Mouse (Mus musculus): ENCODE measurements around the gene Necab2.

The Necab2 gene

GRCm38 (mm10) chr8:119428766-119429327 is 17.7 kb upstream of the Necab2 start:
- DNase-seq: no peak

DNA sequence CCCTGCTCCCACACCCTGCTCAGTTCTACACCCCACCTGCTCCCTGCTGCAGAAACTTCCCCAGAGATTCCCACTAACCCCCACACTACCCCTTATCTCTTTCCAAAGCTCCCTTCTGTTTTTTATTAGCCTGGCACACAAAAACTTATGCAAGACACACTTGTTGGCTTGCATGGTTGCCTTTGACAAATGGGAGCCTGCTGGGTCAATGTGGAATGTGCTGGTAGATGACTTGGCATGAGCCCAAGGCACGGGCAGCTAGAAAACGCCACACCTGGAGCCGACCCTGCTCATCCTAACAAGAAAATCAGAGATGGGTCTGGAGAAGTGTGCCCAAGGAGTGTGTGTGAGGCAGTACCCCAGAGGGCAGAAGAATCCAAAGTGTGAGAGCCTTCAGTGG is 17.0 kb upstream of the Necab2 start:
- DNase-seq: no peak

- DNase-seq: no peak
These were observed 16.3 kb upstream of the Necab2 start for GRCm38 (mm10) chr8:119430250-119430649.

GRCm38 (mm10) chr8:119430690-119431089 is 15.8 kb upstream of the Necab2 start:
- no peak for DNase-seq

DNA sequence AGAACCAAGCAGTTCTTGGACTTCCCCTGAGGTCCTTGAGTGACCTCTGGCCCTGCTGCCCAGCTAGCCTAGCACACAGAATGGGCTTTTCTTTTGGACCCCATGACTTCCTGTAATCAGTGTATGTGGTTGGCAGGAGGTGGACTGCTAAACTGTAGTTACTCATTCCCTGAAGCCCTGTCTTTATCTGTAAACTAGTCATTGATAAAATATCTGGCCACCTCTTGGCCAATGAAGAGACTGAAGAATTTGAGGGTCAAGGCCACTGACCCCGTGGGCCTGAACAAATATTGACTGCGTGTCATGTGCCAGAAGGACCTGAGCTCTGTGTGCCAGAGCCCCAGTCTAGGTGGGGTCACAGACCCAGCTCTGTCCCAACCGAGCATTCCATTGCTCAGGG is 14.1 kb upstream of the Necab2 start:
- DNase-seq: no peak

DNA sequence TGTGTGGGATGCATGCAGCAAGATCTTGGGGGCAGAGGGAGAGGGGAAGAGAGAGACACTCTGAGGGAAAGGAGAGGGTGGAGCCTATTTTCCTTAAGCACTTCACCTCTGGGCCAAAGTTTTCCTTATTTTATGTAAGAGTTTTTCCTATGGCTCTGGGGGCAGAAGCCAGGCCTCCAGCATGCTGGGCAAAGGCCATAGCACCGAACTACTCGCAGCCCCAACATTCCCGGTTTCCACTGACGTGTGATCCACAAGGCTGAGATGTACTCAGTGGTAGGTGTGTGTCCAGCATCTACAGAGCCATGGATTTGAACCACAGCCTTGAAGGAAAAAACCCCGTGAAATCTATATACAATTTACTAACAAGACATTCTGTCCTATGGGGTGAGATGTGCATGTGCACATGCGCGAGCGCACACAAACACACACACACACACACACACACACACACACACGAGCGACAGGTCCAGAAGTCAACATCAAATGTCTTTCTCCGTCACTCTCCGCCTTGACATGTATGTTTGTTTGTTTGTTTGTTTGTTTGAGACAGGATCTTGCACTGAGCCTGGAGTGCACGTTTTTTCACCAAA is 12.8 kb upstream of the Necab2 start, which contains the start of gene Osgin1:
Osgin1 (plus strand) TSS at position 543 of the 593 bp plus-strand sequence.
- no peak for DNase-seq

DNA sequence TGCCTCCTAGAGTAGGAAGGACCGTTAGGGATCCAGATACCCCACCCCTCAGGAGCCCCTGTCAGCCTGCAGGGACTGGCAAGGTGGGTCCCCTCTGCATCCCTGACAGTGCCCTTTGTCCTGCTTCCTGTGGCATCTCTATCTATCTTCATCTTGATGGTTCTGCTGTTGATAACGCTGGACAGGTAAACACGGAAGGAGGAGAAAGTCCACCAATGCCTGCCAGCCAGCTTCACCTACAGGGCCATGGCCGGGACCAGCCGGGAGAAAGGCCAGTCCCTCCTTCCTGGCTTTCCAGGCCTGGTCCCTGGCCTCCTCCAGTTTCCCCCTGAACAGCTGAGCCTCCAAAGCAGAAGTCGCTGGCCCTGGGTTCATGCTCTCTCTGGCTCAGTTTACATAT is 11.9 kb upstream of the Necab2 start:
- DNase-seq: no peak

DNA sequence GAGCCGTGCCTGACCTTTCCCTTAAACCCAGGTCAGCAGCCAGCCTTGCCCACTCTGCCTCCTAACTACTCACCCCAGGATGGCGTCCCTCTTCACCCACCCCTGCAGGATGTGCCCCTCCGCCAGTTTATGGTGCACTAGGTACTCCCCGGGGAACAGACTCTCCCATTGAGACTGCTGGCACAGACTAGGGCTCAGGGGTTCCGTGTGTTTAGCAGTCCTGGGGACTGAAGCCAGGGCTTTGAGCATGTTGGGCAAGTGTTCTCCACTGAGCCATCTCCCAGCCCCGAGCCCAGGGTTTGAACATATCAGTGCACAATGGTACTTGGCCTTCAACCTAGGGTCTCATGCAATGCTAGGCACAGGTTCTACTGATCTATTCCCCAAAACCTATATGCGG is 11.0 kb upstream of the Necab2 start:
- no peak for DNase-seq

DNA sequence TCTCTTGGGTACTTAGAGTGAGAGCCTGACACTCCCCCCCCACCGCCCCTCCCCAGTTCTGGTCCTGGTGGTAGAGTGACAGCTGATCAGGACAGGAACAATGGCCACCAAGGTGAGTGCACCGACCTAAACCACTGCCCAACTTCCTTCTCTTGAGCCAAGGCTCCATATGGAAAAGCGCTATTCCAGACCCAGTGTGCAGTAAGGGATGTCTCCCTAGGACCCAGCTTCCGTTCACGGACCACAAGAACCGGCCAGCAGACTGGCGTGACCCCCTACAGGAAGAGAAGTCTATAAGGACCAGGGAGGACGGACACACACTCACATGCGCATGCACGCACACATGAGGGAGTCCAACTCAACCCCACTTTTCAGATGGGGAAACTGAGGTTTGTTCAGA is 10.2 kb upstream of the Necab2 start:
- no peak for DNase-seq

DNA sequence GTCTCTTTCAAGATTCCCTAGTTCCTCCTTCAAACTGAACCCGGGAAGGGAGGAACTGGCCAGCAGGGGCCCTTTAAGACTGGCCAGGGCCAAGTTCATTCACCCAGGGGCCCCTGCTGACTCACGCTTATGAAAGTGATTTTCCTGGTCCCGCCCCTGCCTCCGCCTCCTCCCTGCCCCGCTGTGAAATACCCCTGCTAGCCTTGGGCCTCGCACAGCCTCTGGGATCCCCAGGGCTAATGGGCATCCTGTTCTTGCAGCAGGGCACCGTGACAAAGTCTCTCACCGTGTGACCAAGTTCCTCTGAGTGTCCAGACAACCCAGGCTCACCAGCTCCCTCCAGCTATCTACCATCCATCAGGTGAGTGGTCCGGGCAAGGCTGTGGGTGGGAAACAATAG is 9.6 kb upstream of the Necab2 start:
- no peak for DNase-seq

GRCm38 (mm10) chr8:119437506-119437905 is 9.0 kb upstream of the Necab2 start:
- DNase-seq: no peak

DNA sequence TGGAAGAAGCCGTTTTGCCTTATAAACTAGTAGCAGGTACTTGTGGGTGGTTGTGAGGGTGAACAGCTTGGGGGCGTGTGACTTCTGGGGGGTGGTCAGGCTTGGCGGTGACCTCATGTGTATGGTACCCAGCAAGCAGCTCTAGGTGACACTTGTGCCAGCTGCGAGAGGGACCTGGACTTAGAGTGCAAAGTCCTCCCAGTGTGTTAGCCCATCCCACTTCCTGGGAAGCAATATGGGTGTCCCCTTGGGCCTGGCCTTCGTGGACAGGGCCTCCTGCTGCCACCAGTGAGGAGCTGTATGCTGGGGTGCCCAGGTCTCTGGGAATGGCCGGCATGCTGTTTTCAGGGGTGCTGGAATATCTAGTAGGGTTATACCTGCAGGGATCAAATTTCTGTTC is 7.6 kb upstream of the Necab2 start:
- no peak for DNase-seq

- no peak for DNase-seq
These were observed 7.1 kb upstream of the Necab2 start for GRCm38 (mm10) chr8:119439424-119439823.

DNA sequence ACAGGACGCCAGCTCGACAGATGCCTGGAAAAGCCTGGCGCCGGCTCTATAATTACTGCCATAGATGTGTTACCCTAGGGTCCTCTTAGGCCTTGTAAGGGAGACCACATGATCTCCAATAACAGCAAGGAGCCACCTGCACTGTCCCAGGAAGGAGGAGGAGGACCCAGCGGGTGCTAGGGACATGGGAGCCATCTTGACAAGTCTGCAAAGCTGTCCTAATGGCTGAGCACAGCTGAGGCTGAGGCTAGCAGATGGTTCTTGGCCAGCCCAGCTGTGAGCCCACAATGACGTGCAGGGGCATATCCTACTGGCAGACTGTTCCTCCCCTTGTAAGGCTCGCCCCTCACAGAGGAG is 6.6 kb upstream of the Necab2 start:
- no peak for DNase-seq

DNA sequence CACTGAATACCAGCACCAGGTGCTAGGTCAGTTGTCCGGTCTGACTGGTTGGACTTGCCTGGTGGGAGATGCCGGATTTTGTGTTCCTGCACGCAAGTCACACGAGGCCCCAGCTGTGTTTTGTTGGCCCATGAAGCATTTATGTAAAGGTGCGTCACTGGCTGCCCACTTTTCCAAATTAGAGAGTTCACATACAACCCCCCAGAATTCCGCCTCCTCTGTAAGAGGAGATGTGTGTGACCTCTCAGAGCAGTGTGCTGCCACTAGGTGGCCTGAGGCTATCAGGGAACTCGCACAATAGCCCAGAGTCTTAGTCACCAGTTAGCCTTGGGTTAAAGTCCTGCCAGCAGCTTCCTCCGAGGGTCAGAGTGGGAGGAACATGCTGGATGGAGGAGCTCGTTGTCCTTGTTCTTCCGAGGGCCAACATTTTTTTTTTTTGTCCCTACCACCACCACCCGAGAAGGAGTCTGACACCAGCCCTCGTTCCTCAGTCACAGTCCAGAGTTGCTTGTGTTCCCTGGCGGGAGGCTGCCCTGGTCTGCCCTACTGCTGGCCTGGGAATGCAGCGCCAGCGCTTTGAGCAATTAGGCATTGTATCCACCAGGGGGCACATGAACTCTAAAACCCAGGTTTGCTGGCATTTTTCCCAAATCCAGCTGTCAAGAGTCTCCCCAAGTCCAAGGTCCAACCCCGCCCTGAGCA is 6.1 kb upstream of the Necab2 start:
- DNase-seq: no peak

DNA sequence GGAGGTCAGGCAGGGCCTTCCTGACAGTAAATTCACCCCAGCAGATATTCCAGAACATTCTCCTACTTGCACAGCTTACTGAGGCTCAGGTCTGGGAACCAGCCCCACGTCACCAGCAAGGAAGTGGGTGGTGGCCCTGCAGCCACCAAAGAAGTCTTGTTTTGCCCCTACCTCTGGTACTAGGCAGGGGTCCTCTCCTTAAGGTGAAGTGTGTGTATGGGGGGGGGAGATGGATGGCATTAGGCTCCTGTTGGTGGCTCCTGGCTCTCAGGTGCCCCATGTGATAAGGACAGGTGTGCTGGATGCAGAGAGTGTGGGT is 5.6 kb upstream of the Necab2 start:
- no peak for DNase-seq

- no peak for DNase-seq
These were observed 4.5 kb upstream of the Necab2 start for GRCm38 (mm10) chr8:119442013-119442412.

DNA sequence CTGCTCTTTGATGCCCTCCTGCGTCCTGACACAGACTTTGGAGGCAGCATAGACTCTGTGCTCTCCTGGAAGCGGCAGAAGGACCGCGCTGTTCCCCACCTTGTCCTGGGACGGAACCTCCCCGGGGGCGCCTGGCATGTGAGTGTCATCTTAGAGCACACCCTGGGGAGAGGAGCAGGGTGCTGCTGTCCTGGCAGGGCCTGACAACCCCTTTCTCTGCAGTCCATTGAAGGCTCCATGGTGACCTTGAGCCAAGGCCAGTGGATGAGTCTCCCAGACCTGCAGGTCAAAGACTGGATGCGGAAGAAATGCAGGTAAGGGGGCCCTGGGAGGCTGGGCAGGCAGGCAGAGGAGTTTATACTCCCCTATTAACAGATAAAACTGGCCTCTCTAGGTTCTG is 3.5 kb upstream of the Necab2 start:
- DNase-seq: no peak

DNA sequence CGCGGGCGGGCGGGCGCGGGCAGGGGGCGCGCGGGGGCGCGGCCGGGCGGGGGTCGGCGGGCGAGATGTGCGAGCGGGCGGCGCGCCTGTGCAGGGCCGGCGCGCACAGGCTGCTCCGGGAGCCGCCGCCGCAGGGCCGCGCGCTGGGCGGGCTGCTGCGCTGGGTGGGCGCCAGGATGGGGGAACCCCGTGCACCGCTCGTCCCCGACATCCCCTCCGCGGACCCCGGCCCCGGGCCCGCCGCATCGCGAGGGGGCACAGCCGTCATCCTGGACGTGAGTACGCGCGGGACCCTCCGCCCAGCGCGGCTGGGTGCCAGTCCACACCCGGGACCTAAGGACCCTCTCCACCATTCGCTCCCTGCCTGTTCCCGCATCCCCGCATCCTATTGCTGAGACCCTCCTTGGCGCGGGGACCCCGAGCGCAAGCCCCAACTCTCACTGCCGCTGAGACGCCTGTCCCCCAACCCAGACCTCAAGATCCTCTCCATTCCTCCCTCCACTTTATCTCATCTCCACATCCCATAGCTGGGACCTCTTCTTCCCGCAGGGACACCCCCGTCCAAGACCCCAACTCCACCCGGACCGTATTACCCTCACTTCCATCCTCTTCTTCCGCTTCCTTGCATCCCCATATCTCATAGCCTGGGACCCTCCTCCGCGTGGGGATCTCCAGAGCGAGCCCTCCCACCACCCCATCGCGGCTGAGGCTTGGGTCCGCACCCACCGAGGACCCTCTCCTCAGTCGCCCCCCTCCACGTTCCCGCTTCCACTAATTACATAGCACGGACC is 666 bp downstream of the Necab2 start:
- DNase-seq: no peak

DNA sequence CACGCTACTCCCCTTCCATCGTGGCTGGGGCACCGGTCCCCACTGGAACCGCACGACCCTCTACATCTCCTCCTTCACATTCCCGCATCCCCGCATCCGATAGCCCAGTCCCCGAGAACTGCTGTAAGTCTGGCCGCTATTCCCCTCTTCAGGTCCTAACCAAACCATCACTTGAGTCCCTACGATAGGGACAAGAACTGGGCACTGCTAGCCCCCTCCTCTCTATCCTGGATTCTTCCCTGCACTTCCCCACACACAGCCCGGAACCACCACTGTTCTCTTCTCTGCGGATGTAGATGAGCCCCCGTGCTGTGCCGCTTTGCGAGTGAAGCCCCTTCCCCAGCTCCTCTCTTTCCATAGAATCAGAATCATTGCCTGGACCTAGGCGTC is 1.3 kb downstream of the Necab2 start:
- DNase-seq: no peak

GRCm38 (mm10) chr8:119449627-119450026 is 3.1 kb downstream of the Necab2 start:
- no peak for DNase-seq

DNA sequence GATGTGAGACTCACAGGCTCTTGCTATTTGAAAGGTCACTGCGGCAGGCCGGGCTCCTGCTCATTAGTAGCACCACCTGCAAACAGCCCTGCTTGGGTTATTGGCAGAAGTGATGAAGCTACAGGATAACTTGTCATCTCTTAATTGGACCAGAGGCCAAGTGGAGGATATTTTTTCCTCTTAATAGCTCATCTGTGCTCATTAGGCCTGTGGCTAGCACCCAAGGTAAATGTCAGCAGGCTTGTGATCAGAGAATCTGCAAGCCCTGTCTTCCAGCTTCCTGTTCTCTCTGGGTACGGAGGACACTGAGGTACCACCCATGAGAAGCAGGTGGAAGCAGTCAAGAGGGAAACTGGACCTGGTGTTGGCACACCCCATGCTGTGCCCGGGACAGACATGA is 4.6 kb downstream of the Necab2 start:
- no peak for DNase-seq

DNA sequence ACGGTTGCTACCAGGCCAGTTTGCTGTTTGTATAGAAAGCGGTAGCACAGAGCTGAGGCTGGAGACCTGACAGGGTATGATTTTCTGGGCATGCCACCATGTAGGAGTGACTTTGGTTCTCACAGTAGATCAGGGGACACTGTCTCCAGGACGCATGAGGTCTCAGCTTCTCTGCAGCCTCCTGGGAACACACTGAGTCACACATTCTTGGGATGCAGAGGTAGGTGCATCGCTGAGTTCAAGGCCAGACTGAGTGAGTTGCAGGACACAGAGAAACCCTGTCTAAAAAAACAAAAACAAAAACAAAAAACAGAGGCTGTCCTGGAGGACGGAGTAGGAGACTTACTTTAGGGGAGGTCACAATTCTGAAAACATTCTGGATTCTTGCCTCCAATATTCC is 6.4 kb downstream of the Necab2 start:
- DNase-seq: no peak

GRCm38 (mm10) chr8:119456045-119456444 is 9.5 kb downstream of the Necab2 start:
- DNase-seq: no peak
